ENCODE assay signal across 1 mouse cellular context in genomic region chr9:73091747-73092146, GRCm38 (mm10).
TF ChIP-seq lines count a peak whose summit lies in the region.

No protein-coding gene starts in this region.

TF ChIP-seq in CH12.LX, 34 proteins besides CTCF, POLR2A, EP300 and RAD21 (continued from another document):
- TF ChIP-seq E2F4 (IDR thresholded peaks at IDR 0.05; ENCODE audit: insufficient replicate concordance, low read depth, low read length) (0 out of 2 replicates have a peak, but pooled peaks have one; percentile 40), TCF12 (IDR thresholded peaks at IDR 0.05; ENCODE audit: low read depth, low read length) (no peak), MAX (IDR thresholded peaks at IDR 0.05; ENCODE audit: low read length) (no peak), RCOR1 (conservative IDR thresholded peaks at IDR 0.05; ENCODE audit: low read depth, low read length) (no peak), JUND (conservative IDR thresholded peaks at IDR 0.05; ENCODE audit: low read depth, low read length) (peak; percentile 54; the same call in 1 of the 2 replicates), MAZ (IDR thresholded peaks at IDR 0.05; ENCODE audit: low read depth, low read length) (no peak), CHD2 (IDR thresholded peaks at IDR 0.05; ENCODE audit: low read length) (no peak), IRF4 (IDR thresholded peaks at IDR 0.05; ENCODE audit: low read depth, low read length) (peak; percentile 49), MXI1 (IDR thresholded peaks at IDR 0.05; ENCODE audit: low read depth, low read length) (no peak), SMC3 (IDR thresholded peaks at IDR 0.05; ENCODE audit: low read depth, low read length) (peak; percentile 93), MEF2A (IDR thresholded peaks at IDR 0.05; ENCODE audit: borderline replicate concordance, low read depth, low read length) (0 out of 2 replicates have a peak, but pooled peaks have one; percentile 21), ZNF384 (IDR thresholded peaks at IDR 0.05; ENCODE audit: low read depth, low read length) (no peak), TBP (conservative IDR thresholded peaks at IDR 0.05; ENCODE audit: low read depth, low read length) (no peak), ELF1 (IDR thresholded peaks at IDR 0.05; ENCODE audit: low read depth, low read length) (no peak)
